Mouse (Mus musculus) liver, adult 2 months (tissue): Measurements from ENCODE around the gene Ankrd16. TPM values are rescaled to one million over a fixed set of nuclear protein-coding genes. Genes with fewer than 3 reads are reported as not detected.
A peak's percentile ranks its signal among the peaks of the same experiment; 100 is the strongest.

Experiments
- DNase-seq: peaks from one replicate; pipeline ENCODE4 v3.0.0-alpha.2; 2011; ENCODE audit warnings: low read depth, low spot score; ENCODE audit errors: extremely low read depth
- H3K27ac ChIP-seq: fragments of 200-500 bp; replicated peaks from 2 replicates; pipeline ENCODE4 v1.5.1; 2012; ENCODE audit warnings: low read depth, mild to moderate bottlenecking, control low read depth, inconsistent platforms, low read length; ENCODE audit not compliant: insufficient read depth
- H3K27me3 ChIP-seq: fragments of 200-500 bp; 2 replicates; pipeline ENCODE4 v1.6.1; 2012; ENCODE audit warnings: mild to moderate bottlenecking, moderate library complexity, low read length, inconsistent platforms; ENCODE audit not compliant: control insufficient read depth, insufficient read depth
- H3K36me3 ChIP-seq: fragments of 200-500 bp; 2 replicates; pipeline ENCODE4 v1.6.1; 2012; ENCODE audit warnings: low read length, inconsistent platforms; ENCODE audit not compliant: control insufficient read depth, insufficient read depth
- H3K4me1 ChIP-seq: fragments of 200-500 bp; 2 replicates; pipeline ENCODE4 v1.6.1; 2011; ENCODE audit warnings: low read length; ENCODE audit not compliant: control insufficient read depth, insufficient read depth
- H3K4me3 ChIP-seq: fragments of 200-500 bp; 2 replicates; pipeline ENCODE4 v1.5.1; 2011; ENCODE audit warnings: low read depth, mild to moderate bottlenecking, control low read depth, low read length, moderate library complexity; ENCODE audit not compliant: insufficient read depth
- H3K79me2 ChIP-seq: fragments of 200-500 bp; 2 replicates; pipeline ENCODE4 v1.6.1; 2012; ENCODE audit warnings: inconsistent platforms, mild to moderate bottlenecking, low read length, moderate library complexity; ENCODE audit not compliant: control insufficient read depth, insufficient read depth
- H3K9ac ChIP-seq: fragments of 200-500 bp; 2 replicates; pipeline ENCODE4 v1.6.1; 2012; ENCODE audit warnings: low read depth, mild to moderate bottlenecking, control low read depth, inconsistent platforms, low read length
- CTCF ChIP-seq: fragments of 200-500 bp; IDR thresholded peaks from 2 replicates; pipeline ENCODE4 v1.5.1; 2011; ENCODE audit warnings: low read depth, low read length, control low read depth
- POLR2A ChIP-seq: fragments of 200-500 bp; IDR thresholded peaks from 2 replicates; pipeline ENCODE4 v1.6.1; 2011; ENCODE audit warnings: low read length, control low read depth; ENCODE audit not compliant: insufficient read depth; ENCODE audit errors: extremely low read depth
- WGBS: fragments of 180-500 bp; shearing (Covaris S2); methylation state at CpG from one replicate; pipeline ENCODE4 v1.1.7; 2018; 5-methylcytosine and 5-hydroxymethylcytosine counted together
- polyA plus RNA-seq: library from polyadenylated mRNA; depleted of rRNA; stranded (reverse); fragments of >200 nt; gene quantifications from 2 replicates; pipeline ENCODE4 v1.2.3, GENCODE M21; 2012
- total RNA-seq: library from RNA; depleted of rRNA; stranded (reverse); fragments of >200 nt; gene quantifications from 2 replicates; pipeline ENCODE4 v1.2.3, GENCODE M21; 2014

Gene Ankrd16
- total and polyA plus RNA-seq, 2 experiments, result 12.3 to 26.3 TPM

- H3K27me3 ChIP-seq, result no peaks in the 10 kb centered on the region
- H3K36me3 ChIP-seq, result peaks cover 11% of the 10 kb centered on the region; the same call in 1 of the 2 replicates
- peaks cover 12% of the 10 kb centered on the region; the same call in 1 of the 2 replicates for H3K79me2 ChIP-seq
- 80% methylated on average over 4 of the region's 4 CpGs for WGBS
- no peak for DNase-seq
- H3K27ac ChIP-seq, result no peak overlapping the region
- 0 out of 2 replicates have a peak, but pooled peaks cover 2% of the 10 kb centered on the region for H3K4me1 ChIP-seq
- H3K9ac ChIP-seq, result no peak overlapping the region
- no peak overlapping the region for H3K4me3 ChIP-seq
- TF ChIP-seq POLR2A, result no peak
- TF ChIP-seq CTCF, result no peak
These were observed 5.3 kb upstream of the Ankrd16 start for GRCm38 (mm10) chr2:11772401-11772800.

- Histone ChIP-seq H3K4me1 (no peaks in the 10 kb centered on the region; the same call in 1 of the 2 replicates), H3K4me3 (no peak overlapping the region), H3K36me3 (peaks cover 2% of the 10 kb centered on the region; the same call in 1 of the 2 replicates), H3K9ac (no peak overlapping the region), H3K27ac (no peak overlapping the region), H3K27me3 (no peaks in the 10 kb centered on the region), H3K79me2 (peaks cover 12% of the 10 kb centered on the region; the same call in 1 of the 2 replicates)
- TF ChIP-seq CTCF, result no peak
- TF ChIP-seq POLR2A, result no peak
- no peak for DNase-seq
- 93% methylated on average over 10 of the region's 10 CpGs for WGBS
These were observed 3.2 kb upstream of the Ankrd16 start for GRCm38 (mm10) chr2:11774426-11774825.

GRCm38 (mm10) chr2:11775121-11775520 is 2.6 kb upstream of the Ankrd16 start:
- no peak overlapping the region for H3K9ac ChIP-seq
- no peak overlapping the region for H3K27ac ChIP-seq
- DNase-seq, result no peak
- H3K4me3 ChIP-seq, result no peak overlapping the region
- WGBS, result 84% methylated on average over 5 of the region's 5 CpGs
- H3K4me1 ChIP-seq, result no peaks in the 10 kb centered on the region; the same call in 1 of the 2 replicates
- peaks cover 12% of the 10 kb centered on the region; the same call in 1 of the 2 replicates for H3K79me2 ChIP-seq
- H3K36me3 ChIP-seq, result no peaks in the 10 kb centered on the region
- TF ChIP-seq CTCF, result no peak
- no peak for TF ChIP-seq POLR2A
- H3K27me3 ChIP-seq, result no peaks in the 10 kb centered on the region

GRCm38 (mm10) chr2:11776415-11776814 is 1.3 kb upstream of the Ankrd16 start:
- TF ChIP-seq POLR2A (no peak), CTCF (no peak)
- H3K27ac ChIP-seq, result no peak overlapping the region
- DNase-seq, result no peak
- H3K27me3 ChIP-seq, result no peaks in the 10 kb centered on the region
- peak overlapping the region; percentile 78 for H3K4me3 ChIP-seq
- no peaks in the 10 kb centered on the region; the same call in 1 of the 2 replicates for H3K4me1 ChIP-seq
- WGBS, result 41% methylated on average over 8 of the region's 8 CpGs
- H3K9ac ChIP-seq, result peak overlapping the region; percentile 83
- no peaks in the 10 kb centered on the region for H3K36me3 ChIP-seq
- peaks cover 12% of the 10 kb centered on the region; the same call in 1 of the 2 replicates for H3K79me2 ChIP-seq

GRCm38 (mm10) chr2:11778087-11778823 is 579 bp downstream of the Ankrd16 start:
- Histone ChIP-seq H3K9ac (peak overlapping the region; percentile 72), H3K79me2 (peaks cover 12% of the 10 kb centered on the region; the same call in 1 of the 2 replicates), H3K4me1 (no peaks in the 10 kb centered on the region; the same call in 1 of the 2 replicates), H3K4me3 (peak overlapping the region; percentile 84), H3K27ac (peak overlapping the region; percentile 77), H3K27me3 (no peaks in the 10 kb centered on the region), H3K36me3 (no peaks in the 10 kb centered on the region; the same call in 1 of the 2 replicates)
- DNase-seq, result peak; percentile 89
- 0 out of 2 replicates have a peak, but pooled peaks have one; percentile 32 for TF ChIP-seq POLR2A
- peak; percentile 30 for TF ChIP-seq CTCF
- under 1% methylated on average over 43 of the region's 43 CpGs for WGBS
